Mouse (Mus musculus): ENCODE data around the gene Ranbp1. TPM values are rescaled to one million over a fixed set of nuclear protein-coding genes. Genes with fewer than 3 reads are reported as not detected.

Gene Ranbp1
- total and polyA plus RNA-seq, 2 experiments from 2014 or later = 110 to 426 TPM

DNA sequence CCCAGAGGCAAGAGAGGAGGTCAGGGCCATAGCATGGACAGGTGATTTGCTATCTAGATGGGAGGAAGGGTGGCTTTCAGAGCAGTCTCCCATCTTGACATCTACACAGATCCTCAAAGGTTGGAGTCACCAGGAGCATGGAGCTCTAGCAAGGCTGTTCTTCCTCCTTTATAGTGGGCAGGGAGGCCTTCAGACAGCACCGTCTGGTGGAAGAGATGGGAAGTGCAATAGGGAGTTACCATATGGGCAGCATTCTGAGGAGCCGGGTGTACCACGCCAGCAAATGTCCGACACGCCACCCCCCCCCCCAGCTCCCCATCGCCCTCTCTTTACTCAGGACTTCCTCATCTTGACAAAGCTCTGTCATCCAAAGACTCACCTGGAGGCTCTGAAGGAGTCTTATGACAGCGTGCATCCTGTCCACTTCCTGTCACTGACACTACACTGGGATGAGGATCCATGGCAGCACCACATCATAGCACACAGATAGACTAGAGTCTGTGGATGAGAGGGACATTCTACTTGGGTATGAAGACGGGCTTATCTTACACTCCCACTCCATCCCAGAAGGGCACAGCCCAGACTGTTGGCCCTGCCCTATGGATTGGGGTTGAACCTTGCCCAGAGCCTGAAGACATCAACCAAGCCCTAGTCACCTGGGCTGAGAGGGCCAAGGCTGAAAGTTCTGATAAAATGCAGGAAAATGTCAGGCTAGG, 37.7 kb downstream of the Ranbp1 start:
- peaks cover 18% of the 10 kb centered on the region for H3K4me1 ChIP-seq (ENCODE audit: insufficient read depth, low read length)

GRCm38 (mm10) chr16:18203430-18204091, 45.0 kb downstream of the Ranbp1 start:
- Histone ChIP-seq H3K4me2 (ENCODE audit: low read depth, low read length) (no peak overlapping the region), H3K4me3 (ENCODE audit: low read length) (no peak overlapping the region), H3K27me3 (ENCODE audit: insufficient read depth, low read length) (no peaks in the 10 kb centered on the region), H3K9ac (replicated peaks; ENCODE audit: low read length) (no peak overlapping the region), H3K36me3 (ENCODE audit: insufficient read depth, low read length) (no peaks in the 10 kb centered on the region), H3K4me1 (ENCODE audit: insufficient read depth, low read length) (no peaks in the 10 kb centered on the region), H3K27ac (no peak overlapping the region), H3K9me3 (ENCODE audit: low read length) (no peaks in the 10 kb centered on the region)
- no peak for ATAC-seq
- WGBS = 65% methylated on average over 7 of the region's 7 CpGs
- no peak for TF ChIP-seq CTCF (IDR thresholded peaks at IDR 0.05; ENCODE audit: low read depth)
- no peak for DNase-seq (ENCODE audit: low spot score)

More for the DNA sequence above, 37.7 kb downstream of the Ranbp1 start:
- no peak overlapping the region for H3K27ac ChIP-seq
- no peaks in the 10 kb centered on the region for H3K9me3 ChIP-seq (ENCODE audit: low read length)
- H3K36me3 ChIP-seq (ENCODE audit: insufficient read depth, low read length) = no peaks in the 10 kb centered on the region
- WGBS = 19% methylated on average over 8 of the region's 8 CpGs
- H3K9ac ChIP-seq (replicated peaks; ENCODE audit: low read length) = no peak overlapping the region
- 0 out of 2 replicates have a peak, but pooled peaks have one; percentile 10 for ATAC-seq
- H3K27me3 ChIP-seq (ENCODE audit: insufficient read depth, low read length) = no peaks in the 10 kb centered on the region
- H3K4me2 ChIP-seq (ENCODE audit: low read depth, low read length) = no peak overlapping the region
- no peak overlapping the region for H3K4me3 ChIP-seq (ENCODE audit: low read length)
- peak; percentile 80 for DNase-seq (ENCODE audit: low spot score)
- peak; percentile 94 for TF ChIP-seq CTCF (IDR thresholded peaks at IDR 0.05; ENCODE audit: low read depth)

- no peaks in the 10 kb centered on the region for H3K9me3 ChIP-seq (ENCODE audit: low read length)
- no peaks in the 10 kb centered on the region for H3K36me3 ChIP-seq (ENCODE audit: insufficient read depth, low read length)
- no peak for TF ChIP-seq CTCF (IDR thresholded peaks at IDR 0.05; ENCODE audit: low read depth)
- DNase-seq (ENCODE audit: low spot score) (no peak), ATAC-seq (no peak)
- H3K4me1 ChIP-seq (ENCODE audit: insufficient read depth, low read length) = no peaks in the 10 kb centered on the region
- no peaks in the 10 kb centered on the region for H3K27me3 ChIP-seq (ENCODE audit: insufficient read depth, low read length)
- 80% methylated on average over 1 of the region's 1 CpGs for WGBS
- no peak overlapping the region for H3K9ac ChIP-seq (replicated peaks; ENCODE audit: low read length)
- H3K4me3 ChIP-seq (ENCODE audit: low read length) = no peak overlapping the region
- H3K27ac ChIP-seq = no peak overlapping the region
- no peak overlapping the region for H3K4me2 ChIP-seq (ENCODE audit: low read depth, low read length)
Observed at GRCm38 (mm10) chr16:18202061-18202460, 46.5 kb downstream of the Ranbp1 start.

DNA sequence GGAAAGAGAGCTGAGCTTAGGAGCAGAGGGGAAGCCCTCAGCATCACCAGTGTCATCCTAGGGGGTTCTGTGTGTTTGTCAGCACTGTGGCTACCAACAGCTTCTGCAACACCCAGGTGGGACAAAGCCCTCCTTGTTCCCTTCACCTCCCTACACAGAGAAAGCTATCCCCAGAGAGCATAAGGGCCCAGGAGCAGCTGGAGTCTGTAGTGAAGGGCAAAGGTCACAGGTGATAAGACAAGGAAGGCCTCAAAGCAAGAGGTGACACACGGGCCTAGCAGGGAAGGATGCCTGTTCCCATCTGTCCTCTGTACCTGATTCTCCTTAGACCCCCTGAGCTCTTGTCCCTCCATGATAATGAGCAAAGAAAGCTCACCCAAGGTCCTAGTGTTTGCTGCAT, 46.9 kb downstream of the Ranbp1 start:
- no peak overlapping the region for H3K9ac ChIP-seq (replicated peaks; ENCODE audit: low read length)
- 55% methylated on average over 1 of the region's 1 CpGs for WGBS
- TF ChIP-seq CTCF (IDR thresholded peaks at IDR 0.05; ENCODE audit: low read depth) = no peak
- H3K4me1 ChIP-seq (ENCODE audit: insufficient read depth, low read length) = no peaks in the 10 kb centered on the region
- no peak overlapping the region for H3K27ac ChIP-seq
- DNase-seq (ENCODE audit: low spot score) (no peak), ATAC-seq (no peak)
- no peak overlapping the region for H3K4me3 ChIP-seq (ENCODE audit: low read length)
- no peaks in the 10 kb centered on the region for H3K36me3 ChIP-seq (ENCODE audit: insufficient read depth, low read length)
- no peaks in the 10 kb centered on the region for H3K9me3 ChIP-seq (ENCODE audit: low read length)
- H3K4me2 ChIP-seq (ENCODE audit: low read depth, low read length) = no peak overlapping the region
- no peaks in the 10 kb centered on the region for H3K27me3 ChIP-seq (ENCODE audit: insufficient read depth, low read length)

- Histone ChIP-seq H3K4me3 (ENCODE audit: low read length) (no peak overlapping the region), H3K36me3 (ENCODE audit: insufficient read depth, low read length) (no peaks in the 10 kb centered on the region), H3K4me1 (ENCODE audit: insufficient read depth, low read length) (no peaks in the 10 kb centered on the region; the same call in 1 of the 2 replicates), H3K27me3 (ENCODE audit: insufficient read depth, low read length) (no peaks in the 10 kb centered on the region), H3K9ac (replicated peaks; ENCODE audit: low read length) (no peak overlapping the region), H3K4me2 (ENCODE audit: low read depth, low read length) (no peak overlapping the region), H3K9me3 (ENCODE audit: low read length) (no peaks in the 10 kb centered on the region), H3K27ac (no peak overlapping the region)
- no peak for TF ChIP-seq CTCF (IDR thresholded peaks at IDR 0.05; ENCODE audit: low read depth)
- no peak for ATAC-seq
- 71% methylated on average over 2 of the region's 2 CpGs for WGBS
- no peak for DNase-seq (ENCODE audit: low spot score)
Observed at GRCm38 (mm10) chr16:18200062-18200461, 48.5 kb downstream of the Ranbp1 start.

GRCm38 (mm10) chr16:18198365-18199098, 50.0 kb downstream of the Ranbp1 start:
- H3K4me3 ChIP-seq (ENCODE audit: low read length) = no peak overlapping the region
- no peak overlapping the region for H3K27ac ChIP-seq
- 52% methylated on average over 10 of the region's 10 CpGs for WGBS
- ATAC-seq = no peak
- no peaks in the 10 kb centered on the region for H3K9me3 ChIP-seq (ENCODE audit: low read length)
- no peak for TF ChIP-seq CTCF (IDR thresholded peaks at IDR 0.05; ENCODE audit: low read depth)
- no peak overlapping the region for H3K4me2 ChIP-seq (ENCODE audit: low read depth, low read length)
- DNase-seq (ENCODE audit: low spot score) = peak; percentile 32
- H3K9ac ChIP-seq (replicated peaks; ENCODE audit: low read length) = no peak overlapping the region
- H3K27me3 ChIP-seq (ENCODE audit: insufficient read depth, low read length) = no peaks in the 10 kb centered on the region
- H3K36me3 ChIP-seq (ENCODE audit: insufficient read depth, low read length) = no peaks in the 10 kb centered on the region
- H3K4me1 ChIP-seq (ENCODE audit: insufficient read depth, low read length) = peaks cover 7% of the 10 kb centered on the region

Measured in hindbrain, postnatal 0 days (tissue).